Mouse (Mus musculus) retina, embryonic 14.5 days (tissue): ENCODE measurements at regions not wholly inside any gene's neighbourhood (a gene's known extent, or its start where the extent isn't known, plus 50 kb on each side); places are given as distances from the start of the nearest gene placed in this dataset.

Experiments
- DNase-seq: peaks from one replicate; pipeline ENCODE4 v3.0.0-alpha.2; 2015; ENCODE audit warnings: low spot score

DNA sequence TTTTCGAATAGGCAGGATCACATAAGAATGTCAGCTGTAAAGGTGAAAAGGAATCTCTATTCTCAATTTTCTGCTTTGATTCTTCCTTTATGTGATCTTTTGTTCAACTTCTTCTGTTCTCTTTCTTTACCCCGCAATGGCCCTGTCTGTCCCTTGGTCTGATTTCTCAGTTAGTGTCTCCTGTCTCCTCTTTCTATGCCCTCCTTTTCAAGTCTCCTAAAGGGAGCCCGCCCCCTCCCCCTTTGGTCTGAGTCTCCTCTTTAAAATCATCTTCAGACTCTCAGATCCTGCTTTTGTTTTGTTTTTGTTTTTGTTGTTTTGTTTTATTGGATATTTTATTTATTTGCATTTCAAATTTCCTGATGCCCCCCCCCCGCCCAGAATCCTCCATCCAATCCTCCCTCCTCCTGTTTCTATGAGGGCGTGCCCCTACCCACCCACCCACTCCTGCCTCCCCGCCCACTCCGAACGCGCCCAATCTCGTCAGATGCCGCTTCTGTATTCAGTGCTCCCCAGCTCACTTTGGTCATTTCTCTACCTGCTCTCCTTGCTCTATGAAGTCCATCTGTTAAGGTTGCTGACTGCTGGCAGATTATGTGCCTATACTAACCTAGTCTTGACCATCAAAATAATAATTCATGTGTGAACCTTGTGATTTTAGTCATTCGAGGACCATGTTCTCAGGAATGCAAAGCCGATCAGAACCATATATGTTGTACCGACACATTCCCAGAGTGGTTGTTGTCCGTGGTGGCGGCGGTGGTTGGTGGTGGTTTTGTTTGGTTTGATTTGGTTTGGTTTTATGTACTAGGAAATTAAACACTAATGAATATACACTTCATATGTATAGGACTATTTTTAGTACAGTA lies 487.9 kb upstream of the Adam24 start:
- DNase-seq, result no peak

DNA sequence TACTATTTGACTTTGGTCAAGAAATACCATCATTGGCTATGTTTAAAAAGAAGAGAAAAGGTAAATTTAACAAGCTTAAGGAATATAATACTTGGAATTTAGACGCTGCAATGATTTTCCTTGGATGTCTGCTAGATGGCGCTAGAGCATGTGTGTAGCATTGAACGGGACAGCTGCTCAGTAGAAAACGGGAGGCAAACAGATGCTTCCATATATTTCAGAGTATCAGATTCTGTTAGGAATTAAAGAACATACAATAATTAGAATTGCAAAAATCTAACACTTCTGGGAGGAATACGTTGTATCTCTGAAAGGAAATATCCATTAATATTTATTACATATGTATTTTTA lies 487.3 kb upstream of the Adam24 start:
- peak; percentile 79 for DNase-seq

DNA sequence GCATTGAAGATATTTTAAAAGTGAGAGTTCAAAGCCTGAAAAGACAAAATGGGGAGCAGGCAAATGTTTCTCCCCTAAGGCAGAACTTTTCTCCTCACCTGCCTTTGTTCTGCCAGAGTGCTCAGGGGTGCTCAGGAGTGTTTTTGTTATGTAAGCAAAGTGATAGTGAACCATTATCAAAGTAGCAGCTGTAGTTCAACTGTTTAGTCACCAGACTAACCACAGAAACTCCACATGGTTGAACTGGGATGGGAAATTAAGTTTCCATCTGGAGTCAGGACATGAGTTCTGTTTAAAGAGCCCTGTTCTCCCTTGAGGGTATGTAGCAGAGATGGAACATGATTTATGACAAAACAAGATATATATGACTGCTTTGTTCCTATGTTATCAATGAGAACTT lies 482.6 kb upstream of the Adam24 start:
- no peak for DNase-seq

DNA sequence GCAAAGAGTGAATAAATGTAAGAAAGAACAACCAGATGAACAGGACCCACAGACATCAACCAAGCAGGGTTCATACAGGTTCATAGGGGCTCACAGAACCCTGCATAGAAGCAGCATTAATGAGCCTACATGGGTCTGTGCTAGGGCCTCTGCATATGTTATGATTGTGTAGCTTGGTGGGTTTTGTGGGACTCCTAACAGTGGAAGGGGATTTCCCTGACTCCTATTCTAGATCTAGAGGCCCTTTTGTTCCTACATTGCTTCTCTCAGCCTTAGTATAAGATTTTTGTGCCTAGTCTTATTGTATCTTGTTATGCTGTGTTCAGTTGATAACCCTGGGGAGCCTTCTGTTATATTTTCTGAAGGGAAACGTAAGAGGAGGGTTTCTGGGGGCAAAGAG lies 481.7 kb upstream of the Adam24 start:
- no peak for DNase-seq

DNA sequence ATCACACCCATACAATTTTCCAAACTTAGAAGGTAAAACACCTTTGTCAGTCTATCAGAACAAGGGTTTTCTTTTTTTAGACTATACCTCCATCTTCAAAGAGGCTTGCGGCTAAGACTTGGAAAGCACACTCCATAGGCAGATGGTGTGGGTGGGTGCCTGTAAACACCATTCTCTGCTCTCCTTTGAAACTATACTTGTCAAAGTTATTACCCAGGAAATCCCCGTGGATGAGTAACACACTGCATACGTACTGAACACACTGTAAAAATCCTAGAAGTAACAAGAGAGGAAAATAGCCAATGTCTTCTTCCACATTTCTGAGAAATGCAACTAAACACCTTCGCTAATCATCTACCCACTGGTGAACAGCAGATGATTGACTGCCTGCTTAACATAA lies 464.0 kb upstream of the Adam24 start:
- DNase-seq, result no peak

DNA sequence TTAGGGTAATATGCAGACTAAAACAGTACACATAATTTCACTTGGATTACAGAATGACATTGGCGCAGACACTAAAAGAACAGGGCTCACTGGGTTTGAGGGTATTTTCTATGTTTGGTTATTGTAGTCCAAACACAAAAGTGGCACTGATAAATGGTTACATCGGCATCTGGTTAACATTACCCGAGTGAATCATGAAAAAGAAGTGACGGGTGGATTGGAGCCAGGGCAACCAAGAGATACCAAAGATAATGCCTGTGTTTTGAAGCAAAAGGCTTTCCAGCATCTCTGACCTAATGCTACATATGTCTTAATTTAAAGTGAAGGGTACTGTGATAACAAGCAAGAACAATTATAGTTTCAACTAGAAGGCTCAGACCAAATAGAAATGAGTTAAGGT lies 451.4 kb upstream of the Adam24 start:
- no peak for DNase-seq

DNA sequence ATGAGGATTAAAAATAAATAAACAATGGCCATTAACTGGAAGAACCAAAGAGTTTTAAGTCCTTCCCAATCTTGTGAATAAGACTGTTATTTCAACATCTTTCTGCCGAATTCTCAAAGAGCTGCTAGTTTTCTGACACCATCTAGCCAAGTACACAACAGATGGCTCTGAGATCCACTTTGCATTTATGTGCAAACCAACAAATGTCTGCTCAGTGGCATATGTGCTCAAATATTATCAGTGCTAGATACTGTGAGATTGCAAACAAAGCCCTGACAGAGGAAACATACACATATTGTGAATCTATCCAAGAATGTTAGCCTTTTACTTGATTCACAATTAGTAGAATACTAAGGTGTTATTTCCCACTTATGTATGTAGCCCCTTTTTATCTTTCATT lies 447.6 kb upstream of the Adam24 start:
- DNase-seq, result no peak
